Mouse (Mus musculus) adrenal gland, adult 18-20 months (tissue): ENCODE measurements at regions not wholly inside any gene's neighbourhood (a gene's known extent, or its start where the extent isn't known, plus 50 kb on each side); places are given as distances from the start of the nearest gene placed in this dataset.
A peak's percentile ranks its signal among the peaks of the same experiment; 100 is the strongest.

Experiments
- DNase-seq, 2 experiments: peaks; one replicate each; pipeline ENCODE4 v3.0.0; 2021 to 2022; ENCODE audit warnings: low spot score in 2 of 2

DNA sequence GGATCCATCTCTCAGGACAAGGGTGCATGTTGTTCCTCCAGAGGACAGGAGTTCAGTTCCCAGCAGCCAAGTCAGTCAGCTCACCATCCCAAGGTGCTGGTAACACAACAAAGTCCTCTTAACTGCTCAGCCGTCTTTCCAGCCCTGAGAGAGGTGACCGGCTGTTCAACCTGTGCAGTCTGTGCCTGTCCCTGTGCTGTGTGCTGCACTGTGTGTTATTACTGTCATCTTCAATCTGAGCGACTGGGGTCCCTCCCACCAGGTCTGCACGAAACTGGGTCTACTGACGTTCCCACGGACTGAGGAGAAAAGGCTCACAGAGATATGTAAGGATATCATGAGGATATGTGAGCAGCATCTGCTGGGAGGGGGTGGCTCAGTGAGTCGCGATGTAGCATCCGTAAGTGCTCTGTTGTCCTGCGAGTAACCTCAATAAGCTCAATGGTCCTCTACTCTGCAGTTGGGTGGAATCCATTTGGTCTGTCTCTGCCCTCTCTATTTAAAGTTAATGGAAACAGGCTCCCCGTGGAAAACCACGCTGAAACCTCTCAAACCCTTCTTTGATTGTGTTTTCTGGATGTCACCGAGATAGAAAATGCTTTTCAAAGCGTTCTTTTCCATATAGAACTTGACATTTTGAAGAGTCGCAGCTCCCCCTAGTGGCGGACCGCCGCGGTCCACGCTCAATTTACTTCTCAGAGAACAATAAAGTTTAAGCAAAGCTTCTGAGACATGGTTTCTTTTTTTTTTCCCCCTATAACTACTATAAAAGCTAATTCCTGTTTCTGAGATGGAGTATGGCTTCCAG, 87.1 kb upstream of the Intu start:
- DNase-seq: peak; percentile 31 to 52

DNA sequence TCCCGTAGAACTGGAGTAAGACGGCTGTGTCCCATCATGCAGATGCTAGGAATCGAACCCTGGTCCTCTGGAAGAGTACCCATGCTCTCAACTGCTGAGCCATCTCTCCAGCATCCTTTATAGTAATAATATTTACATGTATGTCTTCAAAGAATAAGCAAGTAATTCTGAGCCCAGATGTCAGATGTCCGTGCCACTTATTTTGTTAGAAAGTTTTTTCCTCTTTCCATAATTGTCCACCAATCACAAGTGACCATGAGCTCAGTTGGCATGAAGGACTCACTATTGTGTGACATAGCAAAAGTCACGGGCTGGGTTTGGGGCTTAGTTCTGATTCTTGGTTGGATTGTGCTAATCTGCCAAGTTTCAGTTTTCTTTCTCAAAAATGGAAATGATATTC, 78.1 kb upstream of the Intu start:
- no peak for DNase-seq

DNA sequence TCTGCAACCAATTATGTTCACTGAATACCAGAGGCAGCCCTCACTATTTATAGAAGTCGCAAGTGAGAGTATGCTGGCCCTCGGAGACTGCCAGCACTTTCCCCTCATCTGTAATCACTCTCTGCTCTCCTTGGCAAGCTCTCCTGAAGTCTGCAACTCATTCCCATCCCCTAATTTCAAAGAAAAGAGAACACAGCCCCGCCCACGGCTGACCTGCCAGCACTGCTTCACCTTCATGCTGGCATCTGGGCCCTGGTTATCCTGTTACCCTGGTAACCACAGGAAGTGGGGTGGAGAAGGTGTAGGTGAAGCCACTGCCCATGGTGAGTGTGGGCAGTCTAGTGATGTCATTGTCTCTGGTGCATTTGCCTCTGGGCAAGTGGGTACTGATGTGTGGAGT, 77.5 kb upstream of the Intu start:
- no peak for DNase-seq

DNA sequence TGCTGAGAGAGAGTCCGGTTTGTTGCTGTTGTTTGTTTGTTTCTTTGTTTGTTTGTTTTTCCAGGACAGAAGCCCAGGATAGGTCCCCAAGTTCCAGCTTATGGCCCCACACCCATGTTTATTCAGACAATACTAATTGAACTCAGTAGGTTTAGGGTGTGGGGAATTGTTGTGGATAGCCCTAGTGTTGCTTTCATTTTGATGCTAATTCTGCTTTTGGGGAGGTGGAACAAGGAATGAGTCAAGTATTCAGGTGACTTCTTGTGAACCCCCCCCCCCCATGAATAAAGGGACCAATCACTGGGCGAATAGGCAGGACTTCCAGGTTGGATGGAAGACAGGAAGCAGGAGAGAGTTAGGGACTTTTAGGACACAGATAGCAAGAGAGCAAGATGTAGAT, 75.0 kb upstream of the Intu start:
- no peak for DNase-seq

DNA sequence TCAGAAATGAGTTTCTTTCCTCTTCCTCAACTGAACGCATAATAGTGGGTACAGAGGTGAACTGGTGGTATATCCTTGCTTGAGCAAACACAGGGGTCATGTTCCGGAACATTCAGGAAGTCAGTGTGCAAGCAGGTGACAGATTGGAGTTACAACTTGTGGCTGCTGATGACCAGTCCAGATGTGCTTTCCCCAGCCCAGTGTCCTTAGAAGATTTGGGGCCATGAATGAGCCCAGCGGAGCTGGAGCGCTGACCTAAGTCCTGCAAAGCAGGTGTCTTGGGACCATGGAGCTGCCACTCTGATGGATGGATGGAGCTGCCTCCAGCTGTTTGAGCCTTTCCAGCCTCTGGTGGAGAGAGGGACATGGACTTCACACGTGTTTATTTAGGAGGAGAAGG, 72.6 kb upstream of the Intu start:
- DNase-seq: no peak

DNA sequence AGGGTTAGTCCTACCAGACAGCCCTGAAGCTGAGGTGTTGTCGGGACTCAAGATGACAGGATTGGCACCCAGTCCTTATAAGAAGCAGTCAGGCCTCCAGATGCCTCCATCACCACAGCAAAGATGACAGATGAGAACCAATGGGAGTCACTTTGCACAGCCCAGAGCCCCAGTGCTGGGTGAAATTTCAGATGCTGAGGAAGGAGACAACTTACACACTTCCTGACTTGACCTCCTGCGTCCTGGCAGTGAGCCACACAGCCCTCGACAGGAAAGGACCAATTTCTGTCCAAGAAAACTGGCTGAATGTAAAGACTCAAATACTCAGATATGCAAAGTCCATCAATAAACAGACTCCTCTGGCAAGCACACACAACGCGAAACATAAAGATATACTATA, 67.6 kb upstream of the Intu start:
- DNase-seq: no peak

DNA sequence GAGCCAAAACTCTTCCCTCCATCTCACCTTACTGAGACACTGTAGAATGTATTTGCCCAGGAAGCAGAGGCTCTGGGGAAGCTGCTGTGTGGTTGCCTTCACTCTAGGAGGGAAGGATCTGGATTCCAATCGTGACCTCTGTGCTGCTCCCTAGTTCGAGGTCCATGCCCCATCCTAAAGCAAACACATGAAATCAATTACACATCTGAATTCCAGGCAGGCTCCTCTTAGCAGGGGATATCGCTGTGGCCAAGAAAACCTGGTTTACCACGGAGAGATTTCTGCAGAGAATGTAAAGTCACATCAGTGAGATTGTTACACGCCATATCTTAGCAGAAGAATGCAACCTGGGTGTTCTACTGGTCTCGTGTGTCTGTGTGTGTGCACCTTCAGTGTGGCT, 61.0 kb upstream of the Intu start:
- DNase-seq: no peak

DNA sequence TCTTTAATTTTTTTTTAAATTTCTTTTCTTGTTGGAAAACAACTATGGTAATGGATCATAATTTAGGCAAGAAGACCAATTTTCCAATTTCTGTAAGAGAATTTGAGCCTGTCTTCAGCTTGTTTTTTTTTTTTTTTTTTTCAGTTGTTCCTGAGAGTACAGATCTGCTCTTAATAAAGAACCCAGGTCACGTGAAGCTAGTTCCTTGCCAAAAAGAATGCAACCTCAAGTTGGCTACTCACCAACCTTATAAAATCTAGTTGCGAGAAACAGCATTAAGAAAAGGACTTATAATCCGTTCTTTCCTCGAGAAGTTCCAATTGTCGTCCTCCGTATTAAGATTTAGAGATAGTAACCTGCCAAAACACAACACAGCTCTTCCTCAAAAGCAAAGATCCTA, 58.3 kb upstream of the Intu start:
- DNase-seq: no peak

DNA sequence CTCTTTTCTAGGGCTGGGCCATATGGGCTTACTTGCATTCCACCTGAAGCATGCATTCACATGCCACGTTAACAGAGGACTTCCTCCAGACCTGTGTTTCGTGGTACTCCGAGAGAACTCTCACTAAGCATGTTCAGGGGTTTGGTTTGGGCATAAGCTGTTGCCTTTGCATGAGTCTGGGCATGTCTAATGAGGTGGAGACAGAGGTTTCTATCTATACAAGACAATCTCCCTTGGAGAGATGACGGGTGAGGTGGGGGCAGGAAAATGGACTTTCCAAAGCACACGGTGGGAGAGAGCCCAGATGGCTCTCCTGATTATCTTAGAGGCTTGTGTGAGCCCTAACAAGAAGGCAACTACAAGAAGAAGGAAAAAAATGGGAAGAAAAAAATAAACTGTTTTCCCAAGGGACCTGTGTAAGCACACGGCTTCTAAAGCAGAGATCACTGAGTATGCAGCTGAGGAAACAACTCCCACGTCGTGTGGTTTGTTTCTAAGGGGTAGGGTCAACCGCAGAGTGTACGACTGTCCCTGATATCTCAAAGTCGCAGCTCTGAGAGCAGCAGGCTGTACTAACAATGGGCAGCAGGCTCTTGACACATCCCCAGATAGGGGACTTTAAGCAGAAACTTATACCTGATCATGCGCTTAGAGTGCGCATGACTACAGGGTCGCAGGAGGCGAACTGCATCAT, 50.7 kb upstream of the Intu start:
- DNase-seq: no peak
